Mouse (Mus musculus) midbrain, embryonic 12.5 days (tissue): ENCODE data around the gene Skint8. TPM values are rescaled to one million over a fixed set of nuclear protein-coding genes. Genes with fewer than 3 reads are reported as not detected.
"Not testable (repeated sequence)": the region's sequence is repeated elsewhere in the genome, so short reads cannot be mapped to it uniquely, and the experiment has no call there.

Source experiments
- ATAC-seq: fragments of 200-750 bp; cut with Nextera tagmentation; 2 replicates; pipeline ENCODE4 v1.8.0; 2017; ENCODE audit warnings: low read depth, moderate TSS enrichment, moderate library complexity; ENCODE audit not compliant: low FRiP score
- H3K27ac ChIP-seq: fragments of 300-500 bp; sonication (generic); replicated peaks from 2 replicates; pipeline ENCODE4 v1.5.1; 2016; ENCODE audit warnings: mild to moderate bottlenecking
- H3K27me3 ChIP-seq: fragments of 300-500 bp; sonication (generic); 2 replicates; pipeline ENCODE4 v1.6.1; 2016; ENCODE audit warnings: mild to moderate bottlenecking
- H3K36me3 ChIP-seq: fragments of 300-500 bp; sonication (generic); 2 replicates; pipeline ENCODE4 v1.6.1; 2016
- H3K4me1 ChIP-seq: fragments of 300-500 bp; sonication (generic); 2 replicates; pipeline ENCODE4 v1.6.1; 2016
- H3K4me2 ChIP-seq: fragments of 300-500 bp; sonication (generic); replicated peaks from 2 replicates; pipeline ENCODE4 v1.6.1; 2016; ENCODE audit warnings: mild to moderate bottlenecking, moderate library complexity
- H3K4me3 ChIP-seq: fragments of 300-500 bp; sonication (generic); 2 replicates; pipeline ENCODE4 v1.5.1; 2016; ENCODE audit warnings: mild to moderate bottlenecking
- H3K9ac ChIP-seq: fragments of 300-500 bp; sonication (generic); replicated peaks from 2 replicates; pipeline ENCODE4 v1.6.1; 2016; ENCODE audit warnings: mild to moderate bottlenecking, moderate library complexity
- H3K9me3 ChIP-seq: fragments of 300-500 bp; sonication (generic); 2 replicates; pipeline ENCODE4 v1.6.1; 2016; ENCODE audit warnings: mild to moderate bottlenecking
- WGBS: fragments of 180-500 bp; shearing (Covaris S2); methylation state at CpG from one replicate; pipeline ENCODE4 v1.1.7; 2016; 5-methylcytosine and 5-hydroxymethylcytosine counted together
- polyA plus RNA-seq: library from polyadenylated mRNA; unstranded; fragments of >200 nt; fragmentation: Nextera tagmentation; extraction: Ambion mirVana; gene quantifications from 2 replicates; pipeline ENCODE4 v1.2.1, GENCODE M21; 2016

Gene Skint8
- polyA plus RNA-seq, 1 experiment from 2014 or later = not detected

DNA sequence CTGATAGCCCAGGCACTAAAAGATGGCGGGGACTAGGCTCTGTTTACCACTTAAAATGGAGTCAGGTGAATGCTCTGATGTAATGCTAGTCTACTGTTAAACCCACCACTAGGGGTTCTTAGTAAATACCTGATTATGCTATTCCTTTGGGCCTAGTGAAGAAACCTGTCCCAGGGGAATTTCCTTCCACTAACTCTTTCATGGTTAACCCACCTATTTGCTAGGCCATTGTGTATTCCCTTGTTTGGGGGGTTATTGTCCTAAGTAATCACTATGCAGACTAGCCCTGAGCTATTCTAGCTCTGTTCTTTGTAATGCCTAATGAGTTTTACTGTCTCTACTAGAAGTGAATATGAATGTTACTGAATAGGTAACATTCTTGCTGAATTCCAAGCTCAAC lies 44.0 kb downstream of the Skint8 start:
- not testable (repeated sequence) for H3K27ac ChIP-seq, ATAC-seq, H3K4me2 ChIP-seq, H3K4me3 ChIP-seq, H3K36me3 ChIP-seq, H3K27me3 ChIP-seq, H3K4me1 ChIP-seq, H3K9ac ChIP-seq, H3K9me3 ChIP-seq
- 87% methylated on average over 1 of the region's 1 CpGs for WGBS

DNA sequence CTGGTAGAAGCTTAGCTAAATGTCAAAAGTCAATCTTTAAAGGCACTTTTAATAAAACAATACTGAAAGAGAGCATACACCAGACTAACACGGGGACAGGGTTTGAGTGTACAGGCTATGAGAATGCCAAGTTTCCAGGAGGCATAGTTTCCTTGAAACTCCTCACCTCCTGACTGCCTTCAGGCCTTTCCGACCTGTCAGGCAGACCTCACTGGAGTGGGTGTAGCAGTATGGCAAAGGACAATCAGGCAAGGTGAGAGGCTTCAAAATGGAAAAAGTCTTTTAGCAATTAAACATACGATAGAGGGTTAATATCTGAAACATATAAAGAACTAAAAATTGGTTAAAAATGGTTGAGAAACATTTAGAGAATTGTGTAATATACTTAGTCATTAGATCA lies 44.5 kb downstream of the Skint8 start:
- Histone ChIP-seq H3K4me2 (no peak overlapping the region), H3K27me3 (no peaks in the 10 kb centered on the region), H3K4me1 (no peaks in the 10 kb centered on the region), H3K9me3 (no peaks in the 10 kb centered on the region), H3K36me3 (no peaks in the 10 kb centered on the region), H3K4me3 (no peak overlapping the region), H3K9ac (no peak overlapping the region), H3K27ac (no peak overlapping the region)
- ATAC-seq = no peak
- 74% methylated on average over 3 of the region's 3 CpGs for WGBS

DNA sequence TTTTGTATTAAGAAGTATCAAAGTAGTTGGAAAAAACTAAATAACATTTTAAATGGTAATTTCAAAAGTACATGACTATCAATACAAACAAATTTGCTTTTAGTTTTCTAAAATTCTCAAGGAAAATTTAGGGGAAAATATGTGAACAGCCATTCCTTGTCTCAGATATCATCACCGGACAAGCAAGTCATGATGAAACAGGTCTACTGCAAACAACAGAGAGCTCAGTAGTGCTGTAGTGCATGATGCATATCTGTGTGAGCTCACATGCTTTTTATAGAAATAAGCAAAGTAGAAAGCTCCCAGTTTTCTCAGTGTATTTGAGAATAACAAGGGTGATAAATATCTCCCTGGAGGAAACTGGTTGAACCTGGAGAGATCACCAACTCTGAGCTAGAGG lies 53.4 kb downstream of the Skint8 start, which contains the start of gene Skint7:
Skint7 (plus strand) TSS at position 301 of the 400 bp plus-strand sequence.
- WGBS = 98% methylated on average over 1 of the region's 1 CpGs

More for the DNA sequence above, 53.4 kb downstream of the Skint8 start, which contains the start of gene Skint7:
- Histone ChIP-seq H3K9ac (no peak within 1 kb of the TSS), H3K9me3 (no peaks in the 10 kb centered on the region), H3K27me3 (no peaks in the 10 kb centered on the region), H3K27ac (no peak within 1 kb of the TSS), H3K4me3 (no peak within 1 kb of the TSS), H3K4me2 (no peak within 1 kb of the TSS), H3K36me3 (no peaks in the 10 kb centered on the region), H3K4me1 (no peaks in the 10 kb centered on the region)
- no peak for ATAC-seq

Other genes starting within 250 kb of the Skint8 start
- gene Spata6, start 199.4 kb upstream of the Skint8 start, polyA plus RNA-seq = 23.8 and 27.3 TPM in 2 replicates
- not detected in 2 replicates for gene Slc5a9, start 16.5 kb upstream of the Skint8 start, polyA plus RNA-seq
- not detected in 2 replicates for gene Skint7, start 53.5 kb downstream of the Skint8 start, polyA plus RNA-seq
- not detected in 2 replicates for gene Skint1, start 86.9 kb downstream of the Skint8 start, polyA plus RNA-seq
- not detected in 2 replicates for gene Skint4, start 152.6 kb downstream of the Skint8 start, polyA plus RNA-seq